In genomic region chr17:55454487-55454886, GRCm38 (mm10) we compare ENCODE assay signal across 20 mouse cellular contexts. TPM values are rescaled to one million over a fixed set of nuclear protein-coding genes. Genes with fewer than 3 reads are reported as not detected.
DNase-seq lines count a peak whose midpoint lies in the region; ATAC-seq lines count a peak whose summit lies in the region.
"Had no signal": no experiment of that assay in that cellular context is flagged by ENCODE, and none has a peak within 500 bp of the region (broad histone marks: within the 10 kb centered on the region; RNA-seq: fewer than 3 reads in every experiment).

No protein-coding gene starts in this region.

- ATAC-seq in midbrain, embryonic 14.5 days (ENCODE audit: low FRiP score, low TSS enrichment), result no peak
- ATAC-seq in midbrain, embryonic 16.5 days, result no peak
- ATAC-seq: forebrain, embryonic 13.5 days; forebrain, postnatal 0 days had no signal

- no peaks in the 10 kb centered on the region for H3K9me3 ChIP-seq in midbrain, embryonic 14.5 days (ENCODE audit: control insufficient read depth, low read length)
- H3K9me3 ChIP-seq in midbrain, embryonic 16.5 days (replicated peaks; ENCODE audit: control insufficient read depth, low read length, poor library complexity, severe bottlenecking), result no peaks in the 10 kb centered on the region
- H3K9me3 ChIP-seq: embryonic facial prominence, embryonic 13.5 days; forebrain, embryonic 13.5 days; heart, embryonic 13.5 days; hindbrain, embryonic 15.5 days had no signal

- no peak overlapping the region for H3K4me3 ChIP-seq in midbrain, embryonic 14.5 days (replicated peaks; ENCODE audit: low read depth, low read length)
- no peak overlapping the region for H3K4me3 ChIP-seq in midbrain, embryonic 16.5 days (ENCODE audit: low read depth, low read length)
- H3K4me3 ChIP-seq: embryonic facial prominence, embryonic 13.5 days; forebrain, embryonic 13.5 days; gastrocnemius, adult 2 months; heart, embryonic 13.5 days; hindbrain, embryonic 15.5 days had no signal

- DNase-seq in midbrain, embryonic 14.5 days, result peak; percentile 22
- DNase-seq in retina, postnatal 1 day, result peak; percentile 47
- DNase-seq in retina, embryonic 14.5 days (ENCODE audit: low spot score), result no peak
- peak; percentile 19 for DNase-seq in forelimb bud, embryonic 11.5 days (ENCODE audit: low read depth, low spot score)
- DNase-seq in right cerebral cortex, postnatal 4 days, result no peak
- DNase-seq: adrenal gland, adult 2 months; adrenal gland, postnatal 25 days; cerebellum, adult 11 months; cerebellum, adult 8-10 months; cerebellum, postnatal 14 days; embryo, embryonic 11 days; forebrain, postnatal 0 days; gastrocnemius, adult 2 months; gastrocnemius, postnatal 25 days; heart, postnatal 36 days had no signal

- H3K4me2 ChIP-seq in midbrain, embryonic 14.5 days (ENCODE audit: low read length), result no peak overlapping the region
- H3K4me2 ChIP-seq in midbrain, embryonic 16.5 days (ENCODE audit: low read length), result no peak overlapping the region
- H3K4me2 ChIP-seq: embryonic facial prominence, embryonic 13.5 days; forebrain, embryonic 13.5 days; heart, embryonic 13.5 days; hindbrain, embryonic 15.5 days had no signal

- no peaks in the 10 kb centered on the region for H3K27me3 ChIP-seq in midbrain, embryonic 14.5 days (ENCODE audit: control insufficient read depth, insufficient read depth, low read length)
- no peaks in the 10 kb centered on the region for H3K27me3 ChIP-seq in midbrain, embryonic 16.5 days (ENCODE audit: control insufficient read depth, insufficient read depth, low read depth, low read length)
- H3K27me3 ChIP-seq: embryonic facial prominence, embryonic 13.5 days; forebrain, embryonic 13.5 days; hindbrain, embryonic 15.5 days had no signal

- H3K4me1 ChIP-seq in midbrain, embryonic 14.5 days (ENCODE audit: control insufficient read depth, insufficient read depth, low read length), result no peaks in the 10 kb centered on the region
- peaks cover 15% of the 10 kb centered on the region for H3K4me1 ChIP-seq in midbrain, embryonic 16.5 days (ENCODE audit: control insufficient read depth, insufficient read depth, low read length)
- H3K4me1 ChIP-seq: forebrain, embryonic 13.5 days; heart, embryonic 13.5 days had no signal

- H3K36me3 ChIP-seq in midbrain, embryonic 14.5 days (ENCODE audit: control insufficient read depth, insufficient read depth, low read length), result no peaks in the 10 kb centered on the region
- no peaks in the 10 kb centered on the region for H3K36me3 ChIP-seq in midbrain, embryonic 16.5 days (ENCODE audit: control insufficient read depth, insufficient read depth, low read length)
- H3K36me3 ChIP-seq: embryonic facial prominence, embryonic 13.5 days; heart, embryonic 13.5 days; hindbrain, embryonic 15.5 days had no signal

- 0 out of 2 replicates have a peak overlapping the region, but pooled peaks have one; percentile 15 for H3K27ac ChIP-seq in midbrain, embryonic 14.5 days (replicated peaks; ENCODE audit: low read depth, low read length)
- H3K27ac ChIP-seq in midbrain, embryonic 16.5 days (ENCODE audit: low read length), result no peak overlapping the region
- H3K27ac ChIP-seq: embryonic facial prominence, embryonic 13.5 days; forebrain, embryonic 13.5 days; gastrocnemius, adult 2 months; heart, embryonic 13.5 days; hindbrain, embryonic 15.5 days had no signal

- 64% methylated on average over 3 of the region's 3 CpGs for WGBS in midbrain, embryonic 14.5 days
- 62% methylated on average over 3 of the region's 3 CpGs for WGBS in midbrain, embryonic 16.5 days

- no peak overlapping the region for H3K9ac ChIP-seq in midbrain, embryonic 14.5 days (replicated peaks; ENCODE audit: low read length)
- H3K9ac ChIP-seq in midbrain, embryonic 16.5 days (ENCODE audit: low read depth, low read length), result no peak overlapping the region
- H3K9ac ChIP-seq: embryonic facial prominence, embryonic 13.5 days; forebrain, embryonic 13.5 days; forebrain, postnatal 0 days; heart, embryonic 13.5 days; hindbrain, embryonic 15.5 days had no signal

RNA-seq across cellular contexts. Expression of gene St6gal2, which starts 9.3 kb away (rescaled TPM):
- 49.1 and 50.7 TPM in 2 replicates for polyA plus RNA-seq in midbrain, embryonic 14.5 days (2014; fragmentation: Nextera tagmentation; extraction: Ambion mirVana)
- 46.5 and 47.0 TPM in 2 replicates for polyA plus RNA-seq in midbrain, embryonic 16.5 days (2015; fragmentation: Nextera tagmentation; extraction: Ambion mirVana)

Comparison
In these comparisons a context has a peak if more than half of its experiments do, and no peak if none do; other contexts are left out.
1. DNase-seq: peak in midbrain, embryonic 14.5 days (single experiment), retina, postnatal 1 day (single experiment) and forelimb bud, embryonic 11.5 days (single experiment); none in retina, embryonic 14.5 days (single experiment) and right cerebral cortex, postnatal 4 days (single experiment).